Mouse (Mus musculus) neural tube, embryonic 14.5 days (tissue): ENCODE data around the gene 8030411F24Rik. TPM values are rescaled to one million over a fixed set of nuclear protein-coding genes. Genes with fewer than 3 reads are reported as not detected.

Source experiments
- ATAC-seq: fragments of 200-750 bp; cut with Nextera tagmentation; 2 replicates; pipeline ENCODE4 v1.8.0; 2017; ENCODE audit warnings: low read depth, mild to moderate bottlenecking, moderate TSS enrichment, moderate library complexity
- H3K27ac ChIP-seq: fragments of 300-500 bp; sonication (generic); 2 replicates; pipeline ENCODE4 v1.5.1; 2014; ENCODE audit warnings: low read depth, mild to moderate bottlenecking, control low read depth, low read length, moderate library complexity, mixed read lengths
- H3K27me3 ChIP-seq: fragments of 300-500 bp; sonication (generic); 2 replicates; pipeline ENCODE4 v1.6.1; 2014; ENCODE audit warnings: low read length; ENCODE audit not compliant: control insufficient read depth, insufficient read depth
- H3K36me3 ChIP-seq: fragments of 300-500 bp; sonication (generic); 2 replicates; pipeline ENCODE4 v1.6.1; 2014; ENCODE audit warnings: low read length, mixed read lengths; ENCODE audit not compliant: control insufficient read depth, insufficient read depth
- H3K4me1 ChIP-seq: fragments of 300-500 bp; sonication (generic); 2 replicates; pipeline ENCODE4 v1.6.1; 2014; ENCODE audit warnings: low read length; ENCODE audit not compliant: control insufficient read depth, insufficient read depth
- H3K4me2 ChIP-seq: fragments of 300-500 bp; sonication (generic); 2 replicates; pipeline ENCODE4 v1.6.1; 2014; ENCODE audit warnings: mild to moderate bottlenecking, low read depth, low read length, control low read depth
- H3K4me3 ChIP-seq: fragments of 300-500 bp; sonication (generic); 2 replicates; pipeline ENCODE4 v1.5.1; 2014; ENCODE audit warnings: low read depth, low read length, control low read depth, mixed read lengths
- H3K9ac ChIP-seq: fragments of 300-500 bp; sonication (generic); replicated peaks from 2 replicates; pipeline ENCODE4 v1.6.1; 2014; ENCODE audit warnings: low read depth, mild to moderate bottlenecking, control low read depth, low read length, mixed read lengths
- H3K9me3 ChIP-seq: fragments of 300-500 bp; sonication (generic); 2 replicates; pipeline ENCODE4 v1.6.1; 2016; ENCODE audit warnings: low read length; ENCODE audit not compliant: control insufficient read depth
- WGBS: fragments of 180-500 bp; shearing (Covaris S2); extraction: QIAGEN DNeasy Blood & Tissue Kit; methylation state at CpG from one replicate; pipeline ENCODE4 v1.1.7; 2014; 5-methylcytosine and 5-hydroxymethylcytosine counted together
- polyA plus RNA-seq: library from polyadenylated mRNA; unstranded; fragments of >200 nt; fragmentation: Nextera tagmentation; extraction: Ambion mirVana; gene quantifications from 2 replicates; pipeline ENCODE4 v1.2.1, GENCODE M21; 2014

8030411F24Rik gene
- polyA plus RNA-seq = not detected in 2 replicates

DNA sequence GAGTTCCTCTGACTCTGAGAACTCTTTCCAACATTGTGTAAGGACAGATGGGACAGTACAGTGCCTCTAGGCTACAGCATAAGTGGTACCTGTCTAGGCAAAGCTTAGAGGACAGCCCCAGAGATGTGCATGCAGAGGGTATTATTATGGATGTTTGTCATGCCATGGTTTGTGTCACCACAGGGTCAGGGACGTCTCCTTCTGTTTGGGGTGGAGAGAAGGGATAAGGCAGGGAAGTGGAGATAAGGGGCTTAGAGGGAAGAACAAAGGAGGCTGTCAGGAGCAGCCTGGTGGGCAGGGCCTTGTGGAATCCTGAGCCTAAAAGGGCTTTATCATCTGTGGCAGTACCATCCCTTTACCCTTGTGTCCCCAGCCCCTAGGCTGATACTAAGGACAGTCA lies at the start of gene 8030411F24Rik:
Gene 8030411F24Rik, plus strand, starts transcription at position 301 of the 400 bp plus-strand sequence.
- Histone ChIP-seq H3K9me3 (no peaks in the 10 kb centered on the region), H3K36me3 (no peaks in the 10 kb centered on the region), H3K27ac (no peak within 1 kb of the TSS), H3K9ac (no peak within 1 kb of the TSS), H3K4me1 (no peaks in the 10 kb centered on the region), H3K4me2 (no peak within 1 kb of the TSS), H3K4me3 (no peak within 1 kb of the TSS), H3K27me3 (no peaks in the 10 kb centered on the region)
- no peak for ATAC-seq
- WGBS = 28% methylated on average over 1 of the region's 1 CpGs

DNA sequence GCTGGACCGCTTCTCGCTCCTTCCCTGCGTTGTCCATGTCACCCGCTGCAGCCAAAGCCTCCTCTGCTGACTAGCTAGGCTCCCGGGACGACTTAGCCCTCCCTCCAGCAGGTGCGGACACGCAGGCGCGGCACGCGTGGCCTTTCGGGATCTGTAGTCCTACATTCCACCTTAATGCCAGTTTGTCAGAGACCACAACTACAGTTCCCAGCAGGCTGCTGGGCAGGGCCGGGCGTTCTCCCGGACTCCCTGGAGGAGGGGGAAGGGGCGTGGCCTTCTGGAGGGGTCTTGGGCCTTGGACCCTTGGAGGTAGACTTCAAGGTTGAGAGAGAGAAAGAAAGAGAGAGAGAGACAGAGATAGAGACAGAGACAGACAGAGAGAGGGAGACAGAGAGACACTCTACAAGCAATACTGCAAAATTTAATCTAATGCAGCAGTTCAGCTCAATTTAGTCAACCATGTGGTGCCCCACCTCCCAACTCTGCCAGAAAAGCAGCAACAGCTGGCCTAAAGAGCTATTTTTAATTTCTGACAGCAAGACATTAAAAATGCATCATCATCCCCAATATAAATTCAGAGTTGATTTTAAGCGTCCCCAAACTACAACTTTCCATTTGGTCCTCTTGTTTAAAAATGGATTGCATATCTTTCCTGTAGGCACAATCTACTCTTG lies 49.3 kb upstream of the 8030411F24Rik start, which contains the start of gene Napb:
Gene Napb, minus strand, starts transcription at position 141 of the 674 bp plus-strand sequence.
- 4% methylated on average over 17 of the region's 18 CpGs for WGBS
- Histone ChIP-seq H3K4me2 (peak within 1 kb of the TSS; percentile 92), H3K9ac (peak within 1 kb of the TSS; percentile 87), H3K4me3 (peak within 1 kb of the TSS; percentile 73), H3K27ac (no peak within 1 kb of the TSS), H3K4me1 (0 out of 2 replicates have a peak, but pooled peaks cover 3% of the 10 kb centered on the region), H3K36me3 (no peaks in the 10 kb centered on the region), H3K27me3 (no peaks in the 10 kb centered on the region), H3K9me3 (no peaks in the 10 kb centered on the region)
- ATAC-seq = peak; percentile 100

DNA sequence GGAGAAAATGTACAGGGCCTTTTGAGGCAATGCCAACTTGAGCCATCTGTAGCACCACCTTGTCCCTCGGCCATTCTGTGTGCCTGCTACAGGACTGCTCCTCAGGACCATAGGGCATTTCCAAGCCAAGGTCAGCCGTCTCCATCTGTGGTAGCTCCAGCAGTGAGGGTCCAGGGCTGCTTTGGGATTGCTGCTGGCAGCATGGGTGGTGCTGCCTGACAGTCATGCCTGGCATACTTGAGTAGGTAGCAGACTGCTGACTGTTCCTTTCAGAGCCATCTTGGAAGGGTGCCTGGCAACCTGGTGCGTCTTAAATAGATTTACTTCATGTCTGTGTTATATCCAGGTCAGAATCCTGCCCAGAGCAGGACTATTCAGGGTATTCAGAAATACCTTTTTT lies 38.8 kb upstream of the 8030411F24Rik start:
- no peak overlapping the region for H3K9ac ChIP-seq
- no peak overlapping the region for H3K27ac ChIP-seq
- H3K9me3 ChIP-seq = no peaks in the 10 kb centered on the region
- no peaks in the 10 kb centered on the region for H3K27me3 ChIP-seq
- H3K4me2 ChIP-seq = no peak overlapping the region
- no peak overlapping the region for H3K4me3 ChIP-seq
- no peak for ATAC-seq
- 81% methylated on average over 3 of the region's 3 CpGs for WGBS
- no peaks in the 10 kb centered on the region for H3K36me3 ChIP-seq
- no peaks in the 10 kb centered on the region for H3K4me1 ChIP-seq

DNA sequence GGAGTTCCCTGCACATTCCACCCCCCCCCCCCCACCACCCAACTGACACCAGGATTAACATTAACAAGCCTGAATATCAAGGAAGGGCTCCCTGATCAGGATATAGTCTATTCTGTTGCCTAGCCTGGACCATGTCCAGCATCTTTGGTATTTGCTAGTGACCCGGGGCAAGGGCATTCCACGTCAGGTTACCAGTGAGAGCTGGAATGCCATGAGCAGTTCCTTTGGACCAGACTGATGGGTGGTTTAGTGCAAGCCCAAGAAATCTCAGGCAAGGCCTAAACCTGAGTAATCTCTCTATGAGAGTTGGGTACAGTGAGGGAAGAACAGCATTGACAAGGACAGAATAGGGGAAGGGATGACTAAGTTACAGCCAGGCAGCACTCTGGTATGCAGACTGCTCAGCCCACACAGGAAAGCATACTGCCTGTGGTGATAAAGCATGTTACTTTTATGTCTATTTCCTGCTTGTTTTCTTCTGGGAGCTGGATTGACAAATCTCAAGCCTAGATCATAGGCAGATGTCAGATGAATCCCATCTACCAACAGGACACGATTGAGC lies 37.9 kb upstream of the 8030411F24Rik start:
- Histone ChIP-seq H3K4me2 (no peak overlapping the region), H3K4me1 (no peaks in the 10 kb centered on the region), H3K9ac (no peak overlapping the region), H3K27ac (no peak overlapping the region), H3K36me3 (no peaks in the 10 kb centered on the region), H3K27me3 (no peaks in the 10 kb centered on the region), H3K4me3 (no peak overlapping the region), H3K9me3 (no peaks in the 10 kb centered on the region)
- 85% methylated on average over 3 of the region's 3 CpGs for WGBS
- no peak for ATAC-seq

DNA sequence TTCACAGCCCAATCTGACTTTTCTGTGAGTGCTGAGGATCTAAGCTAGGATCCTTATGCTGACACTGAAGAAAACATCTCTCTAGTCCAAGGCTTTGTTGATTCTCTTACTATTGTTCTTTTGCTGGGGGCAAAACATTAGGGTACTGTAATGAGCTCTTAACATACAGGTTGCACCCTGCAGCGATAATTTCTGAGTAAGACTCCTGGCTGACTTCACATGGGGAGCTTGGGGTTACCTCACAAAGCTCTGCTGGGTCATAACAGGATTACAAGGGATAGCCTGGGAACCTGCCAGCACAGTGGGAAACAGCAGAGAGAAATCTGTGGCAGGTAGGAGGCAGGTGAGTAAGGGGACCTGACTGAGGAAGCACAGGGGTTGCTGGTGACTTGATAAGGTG lies 31.8 kb upstream of the 8030411F24Rik start, which contains the start of gene Cstl1:
Gene Cstl1, plus strand, starts transcription at position 301 of the 400 bp plus-strand sequence.
- no peak within 1 kb of the TSS for H3K27ac ChIP-seq
- no peak within 1 kb of the TSS for H3K4me3 ChIP-seq
- 77% methylated on average over 1 of the region's 1 CpGs for WGBS
- no peak within 1 kb of the TSS for H3K9ac ChIP-seq
- H3K27me3 ChIP-seq = no peaks in the 10 kb centered on the region
- no peak within 1 kb of the TSS for H3K4me2 ChIP-seq
- H3K36me3 ChIP-seq = no peaks in the 10 kb centered on the region
- no peaks in the 10 kb centered on the region for H3K4me1 ChIP-seq
- no peaks in the 10 kb centered on the region for H3K9me3 ChIP-seq
- ATAC-seq = no peak

DNA sequence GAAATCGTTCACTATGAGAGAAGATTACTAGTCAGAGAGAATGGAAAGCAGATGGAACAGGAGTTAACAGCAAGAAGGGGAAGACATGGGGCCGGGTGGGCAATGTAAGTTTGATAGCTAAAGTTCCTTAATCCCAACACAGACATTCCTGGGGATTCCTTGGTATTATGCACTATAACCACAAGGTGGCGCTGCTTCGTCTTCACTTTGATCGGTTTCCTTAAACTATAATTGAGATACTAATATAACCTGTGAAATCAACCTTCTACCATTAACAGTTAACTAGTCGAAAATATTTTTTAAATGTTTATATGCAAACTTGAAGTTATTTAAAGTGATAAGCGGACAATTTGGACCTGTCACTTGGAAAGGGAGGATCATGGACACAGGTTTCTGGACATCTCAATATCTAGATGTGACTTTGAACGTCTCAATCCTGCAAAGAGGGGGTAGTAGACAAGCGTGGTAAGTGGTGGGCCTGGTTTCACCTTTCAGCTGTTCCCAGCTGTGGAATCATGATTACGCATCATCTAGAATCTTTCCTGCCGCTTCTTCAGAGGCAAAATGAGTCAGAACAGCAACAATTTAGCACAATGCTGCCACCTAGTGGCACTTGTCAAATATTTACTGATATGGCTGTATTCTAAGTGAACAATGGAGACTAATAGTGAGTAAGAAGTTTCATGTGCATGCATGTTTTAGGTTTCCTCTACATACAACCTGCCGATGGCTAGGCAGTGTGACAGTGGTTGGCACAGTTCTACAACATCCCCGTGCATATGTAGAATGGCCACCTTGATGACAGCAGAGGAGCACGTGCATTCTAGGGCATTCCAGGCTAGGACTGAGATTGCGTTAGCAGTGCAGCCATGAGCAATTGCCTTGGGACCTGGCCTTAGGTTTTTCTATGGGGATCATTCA lies 29.7 kb upstream of the 8030411F24Rik start:
- 19% methylated on average over 15 of the region's 15 CpGs for WGBS
- H3K27ac ChIP-seq = no peak overlapping the region
- H3K9me3 ChIP-seq = no peaks in the 10 kb centered on the region
- H3K4me3 ChIP-seq = peak overlapping the region; percentile 31
- no peaks in the 10 kb centered on the region for H3K4me1 ChIP-seq
- H3K27me3 ChIP-seq = no peaks in the 10 kb centered on the region
- peak overlapping the region; percentile 56 for H3K4me2 ChIP-seq
- ATAC-seq = peak; percentile 94
- 0 out of 2 replicates have a peak overlapping the region, but pooled peaks have one; percentile 29 for H3K9ac ChIP-seq
- no peaks in the 10 kb centered on the region for H3K36me3 ChIP-seq

DNA sequence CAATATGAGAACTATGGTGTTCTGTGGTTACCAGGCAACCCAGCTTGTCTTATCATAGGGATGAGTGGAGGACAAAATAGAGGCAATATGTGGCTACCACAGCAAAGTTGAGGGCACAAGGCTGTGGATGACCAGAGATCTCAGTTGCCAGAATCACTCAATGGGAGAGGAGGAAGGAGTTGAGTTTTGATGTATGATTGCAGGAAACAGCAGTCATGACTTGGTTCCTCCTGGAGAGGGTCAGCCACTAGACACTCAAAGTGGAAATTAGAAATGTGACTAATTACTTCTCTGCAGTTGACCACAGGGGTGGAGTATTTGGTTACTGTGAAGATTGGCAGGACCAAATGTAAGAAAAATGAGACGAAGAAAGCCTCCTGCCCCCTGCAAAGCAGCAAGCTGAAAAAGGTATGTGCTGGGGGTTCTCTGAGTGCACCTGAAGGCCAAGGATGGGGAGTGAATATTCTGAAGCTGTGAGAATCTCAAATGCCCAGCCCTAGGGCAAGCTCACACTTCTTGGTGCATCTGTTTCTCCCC lies 27.4 kb upstream of the 8030411F24Rik start:
- H3K4me1 ChIP-seq = no peaks in the 10 kb centered on the region
- H3K27ac ChIP-seq = no peak overlapping the region
- no peak overlapping the region for H3K9ac ChIP-seq
- H3K27me3 ChIP-seq = no peaks in the 10 kb centered on the region
- no peaks in the 10 kb centered on the region for H3K36me3 ChIP-seq
- no peak for ATAC-seq
- no peak overlapping the region for H3K4me2 ChIP-seq
- WGBS = 71% methylated on average over 1 of the region's 1 CpGs
- no peak overlapping the region for H3K4me3 ChIP-seq
- no peaks in the 10 kb centered on the region for H3K9me3 ChIP-seq

DNA sequence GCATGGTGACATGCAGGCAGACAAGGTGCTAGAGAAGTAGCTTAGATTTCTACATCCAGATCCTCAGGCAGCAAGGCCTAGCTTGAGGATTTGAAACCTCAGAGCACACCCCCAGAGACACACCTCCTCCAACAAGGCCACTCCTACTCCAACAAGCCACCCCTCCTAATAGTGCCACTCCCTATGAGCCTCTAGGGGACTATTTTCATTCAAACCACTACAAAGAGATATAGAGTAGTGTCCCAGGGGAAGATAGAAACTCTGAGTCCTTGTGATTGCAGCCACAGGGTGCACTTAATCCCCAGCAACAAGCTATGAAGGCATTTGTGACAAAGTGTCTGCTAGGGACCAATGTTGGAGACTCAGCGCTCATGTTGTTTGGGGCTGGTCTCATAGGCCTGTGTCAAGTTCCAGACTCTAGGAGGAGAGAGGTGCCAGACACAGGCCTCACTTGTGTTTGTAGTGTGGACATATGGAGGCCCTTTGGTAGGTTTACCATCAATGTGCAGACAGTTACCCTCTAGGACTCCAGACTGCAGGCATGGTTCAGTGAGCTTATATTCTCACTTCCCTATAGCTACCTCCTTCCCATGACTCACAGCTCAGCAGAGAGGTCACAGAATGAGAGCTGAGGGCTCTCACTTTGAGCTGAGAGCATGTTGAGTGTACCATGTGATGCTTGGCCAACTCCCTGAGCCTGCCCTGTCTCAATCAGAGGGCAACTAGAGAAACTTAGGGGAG lies 18.0 kb upstream of the 8030411F24Rik start:
- Histone ChIP-seq H3K4me2 (no peak overlapping the region), H3K27ac (no peak overlapping the region), H3K36me3 (no peaks in the 10 kb centered on the region), H3K9ac (no peak overlapping the region), H3K4me3 (no peak overlapping the region), H3K9me3 (no peaks in the 10 kb centered on the region), H3K27me3 (no peaks in the 10 kb centered on the region), H3K4me1 (no peaks in the 10 kb centered on the region)
- 100% methylated on average over 1 of the region's 1 CpGs for WGBS
- no peak for ATAC-seq
